Mouse (Mus musculus) testis, adult 2 months (tissue): ENCODE measurements at regions not wholly inside any gene's neighbourhood (a gene's known extent, or its start where the extent isn't known, plus 50 kb on each side); places are given as distances from the start of the nearest gene placed in this dataset.

Source experiments
- CTCF ChIP-seq: fragments of 200-500 bp; IDR thresholded peaks from 2 replicates; pipeline ENCODE4 v1.5.1; 2012; ENCODE audit warnings: low read depth, mild to moderate bottlenecking, inconsistent platforms, low read length, moderate library complexity; ENCODE audit not compliant: control insufficient read depth, insufficient read depth, insufficient replicate concordance
- POLR2A ChIP-seq: fragments of 200-500 bp; IDR thresholded peaks from 2 replicates; pipeline ENCODE4 v1.6.1; 2012; ENCODE audit warnings: low read depth, mild to moderate bottlenecking, inconsistent platforms, low read length, moderate library complexity; ENCODE audit not compliant: control insufficient read depth

GRCm38 (mm10) chr3:101696832-101697231 lies 92.3 kb upstream of the Atp1a1 start:
- TF ChIP-seq CTCF (no peak), POLR2A (no peak)
